ENCODE assay signal across 13 mouse cellular contexts in genomic region chr1:86632732-86633380, GRCm38 (mm10). TPM values are rescaled to one million over a fixed set of nuclear protein-coding genes. Genes with fewer than 3 reads are reported as not detected.
DNase-seq lines count a peak whose midpoint lies in the region; ATAC-seq and TF ChIP-seq lines count a peak whose summit lies in the region.
"Had no signal": no experiment of that assay in that cellular context is flagged by ENCODE, and none has a peak within 500 bp of the region (broad histone marks: within the 10 kb centered on the region; RNA-seq: fewer than 3 reads in every experiment).

No protein-coding gene starts in this region.

- no peaks in the 10 kb centered on the region for H3K36me3 ChIP-seq in kidney, embryonic 14.5 days (ENCODE audit: control insufficient read depth, insufficient read depth, low read length)
- H3K36me3 ChIP-seq in neural tube, embryonic 15.5 days, result no peaks in the 10 kb centered on the region
- H3K36me3 ChIP-seq: G1E; heart, embryonic 12.5 days had no signal

- no peak overlapping the region for H3K9ac ChIP-seq in kidney, embryonic 14.5 days (ENCODE audit: low read depth, low read length)
- H3K9ac ChIP-seq in neural tube, embryonic 15.5 days (replicated peaks), result no peak overlapping the region
- H3K9ac ChIP-seq: heart, embryonic 12.5 days had no signal

- ATAC-seq in kidney, embryonic 14.5 days (ENCODE audit: low FRiP score, low TSS enrichment), result peak; percentile 65
- ATAC-seq in neural tube, embryonic 15.5 days (ENCODE audit: low FRiP score), result no peak

- H3K4me2 ChIP-seq in kidney, embryonic 14.5 days (replicated peaks; ENCODE audit: low read depth, low read length), result no peak overlapping the region
- H3K4me2 ChIP-seq in neural tube, embryonic 15.5 days, result no peak overlapping the region
- H3K4me2 ChIP-seq: heart, embryonic 12.5 days had no signal

- WGBS in kidney, embryonic 14.5 days, result 25% methylated on average over 6 of the region's 6 CpGs
- 36% methylated on average over 6 of the region's 6 CpGs for WGBS in neural tube, embryonic 15.5 days

- H3K27me3 ChIP-seq in kidney, embryonic 14.5 days (ENCODE audit: control insufficient read depth, insufficient read depth, low read length), result no peaks in the 10 kb centered on the region
- H3K27me3 ChIP-seq in neural tube, embryonic 15.5 days (replicated peaks), result 0 out of 2 replicates have a peak, but pooled peaks cover 3% of the 10 kb centered on the region
- H3K27me3 ChIP-seq: heart, embryonic 12.5 days had no signal

- DNase-seq in kidney, adult 18-20 months, result no peak
- peak; percentile 91 for DNase-seq in NIH3T3 (ENCODE audit: low read depth)
- DNase-seq in lung, postnatal 36 days, result no peak
- DNase-seq in T-cell, adult 2 months (ENCODE audit: low spot score), result no peak
- DNase-seq: adrenal gland, postnatal 14 days; cerebellum, adult 8-10 months; lung, postnatal 4 days; thymus, adult 18-20 months had no signal

- H3K27ac ChIP-seq in kidney, embryonic 14.5 days (ENCODE audit: low read depth, low read length), result peak overlapping the region; percentile 7; the same call in 1 of the 2 replicates
- peak overlapping the region; percentile 57 for H3K27ac ChIP-seq in embryonic fibroblast, embryonic 13.5 days (ENCODE audit: insufficient read depth, low read length)
- H3K27ac ChIP-seq in neural tube, embryonic 15.5 days (replicated peaks), result peak overlapping the region; percentile 65

- H3K9me3 ChIP-seq in kidney, embryonic 14.5 days (ENCODE audit: control insufficient read depth, low read length), result no peaks in the 10 kb centered on the region
- no peaks in the 10 kb centered on the region for H3K9me3 ChIP-seq in neural tube, embryonic 15.5 days (replicated peaks)
- H3K9me3 ChIP-seq: G1E; heart, embryonic 12.5 days had no signal

- no peak for TF ChIP-seq POLR2A in embryonic fibroblast, embryonic 13.5 days (IDR thresholded peaks at IDR 0.05; ENCODE audit: low read depth, low read length)

- no peak overlapping the region for H3K4me3 ChIP-seq in kidney, embryonic 14.5 days (ENCODE audit: low read length)
- H3K4me3 ChIP-seq in embryonic fibroblast, embryonic 13.5 days (ENCODE audit: insufficient read depth, low read length), result no peak overlapping the region
- H3K4me3 ChIP-seq in neural tube, embryonic 15.5 days (replicated peaks), result no peak overlapping the region
- H3K4me3 ChIP-seq: heart, embryonic 12.5 days had no signal

- peaks cover 16% of the 10 kb centered on the region; the same call in 1 of the 2 replicates for H3K4me1 ChIP-seq in kidney, embryonic 14.5 days (ENCODE audit: control insufficient read depth, insufficient read depth, low read length)
- H3K4me1 ChIP-seq in embryonic fibroblast, embryonic 13.5 days (ENCODE audit: control insufficient read depth, insufficient read depth, low read length), result peaks cover 8% of the 10 kb centered on the region
- peaks cover 19% of the 10 kb centered on the region for H3K4me1 ChIP-seq in neural tube, embryonic 15.5 days
- H3K4me1 ChIP-seq: heart, embryonic 12.5 days had no signal

- TF ChIP-seq CTCF in embryonic fibroblast, embryonic 13.5 days (IDR thresholded peaks at IDR 0.05; ENCODE audit: borderline replicate concordance, insufficient read depth, low read length), result no peak

RNA-seq across cellular contexts. Expression of gene Nppc, which starts 37.5 kb away (rescaled TPM):
- 2.1 and 2.4 TPM in 2 replicates for polyA plus RNA-seq in kidney, embryonic 14.5 days (2014; fragmentation: Nextera tagmentation; extraction: Ambion mirVana)
- 0.51 TPM in 1 of 2 replicates, not detected in the other for polyA plus RNA-seq in embryonic fibroblast, embryonic 13.5 days (2011; ENCODE audit: insufficient read length, low read depth, missing spikeins)
- polyA plus RNA-seq in neural tube, embryonic 15.5 days (2015; fragmentation: Nextera tagmentation; extraction: Ambion mirVana), result 15.4 and 28.0 TPM in 2 replicates
- polyA plus RNA-seq: G1E had no signal

RNA-seq across cellular contexts. Expression of gene Cops7b, which starts 50.2 kb away (rescaled TPM):
- polyA plus RNA-seq in kidney, embryonic 14.5 days (2014; fragmentation: Nextera tagmentation; extraction: Ambion mirVana), result 40.4 and 45.4 TPM in 2 replicates
- polyA plus RNA-seq in embryonic fibroblast, embryonic 13.5 days (2011; ENCODE audit: insufficient read length, low read depth, missing spikeins), result 23.0 and 30.0 TPM in 2 replicates
- 53.7 and 59.4 TPM in 2 replicates for polyA plus RNA-seq in neural tube, embryonic 15.5 days (2015; fragmentation: Nextera tagmentation; extraction: Ambion mirVana)

RNA-seq across cellular contexts. Expression of gene Pde6d, which starts 50.4 kb away (rescaled TPM):
- polyA plus RNA-seq in kidney, embryonic 14.5 days (2014; fragmentation: Nextera tagmentation; extraction: Ambion mirVana), result 65.5 and 71.7 TPM in 2 replicates
- 37.0 and 39.9 TPM in 2 replicates for polyA plus RNA-seq in embryonic fibroblast, embryonic 13.5 days (2011; ENCODE audit: insufficient read length, low read depth, missing spikeins)
- 103 and 128 TPM in 2 replicates for polyA plus RNA-seq in neural tube, embryonic 15.5 days (2015; fragmentation: Nextera tagmentation; extraction: Ambion mirVana)

Comparison
In these comparisons a context has a peak if more than half of its experiments do, and no peak if none do; other contexts are left out.
1. H3K27ac ChIP-seq: peak in every context shown above with its lines; median percentile 65 in neural tube, embryonic 15.5 days; 57 in embryonic fibroblast, embryonic 13.5 days; 7 in kidney, embryonic 14.5 days.